Comparison of ENCODE assay signal across 8 mouse cellular contexts in the genomic region with DNA sequence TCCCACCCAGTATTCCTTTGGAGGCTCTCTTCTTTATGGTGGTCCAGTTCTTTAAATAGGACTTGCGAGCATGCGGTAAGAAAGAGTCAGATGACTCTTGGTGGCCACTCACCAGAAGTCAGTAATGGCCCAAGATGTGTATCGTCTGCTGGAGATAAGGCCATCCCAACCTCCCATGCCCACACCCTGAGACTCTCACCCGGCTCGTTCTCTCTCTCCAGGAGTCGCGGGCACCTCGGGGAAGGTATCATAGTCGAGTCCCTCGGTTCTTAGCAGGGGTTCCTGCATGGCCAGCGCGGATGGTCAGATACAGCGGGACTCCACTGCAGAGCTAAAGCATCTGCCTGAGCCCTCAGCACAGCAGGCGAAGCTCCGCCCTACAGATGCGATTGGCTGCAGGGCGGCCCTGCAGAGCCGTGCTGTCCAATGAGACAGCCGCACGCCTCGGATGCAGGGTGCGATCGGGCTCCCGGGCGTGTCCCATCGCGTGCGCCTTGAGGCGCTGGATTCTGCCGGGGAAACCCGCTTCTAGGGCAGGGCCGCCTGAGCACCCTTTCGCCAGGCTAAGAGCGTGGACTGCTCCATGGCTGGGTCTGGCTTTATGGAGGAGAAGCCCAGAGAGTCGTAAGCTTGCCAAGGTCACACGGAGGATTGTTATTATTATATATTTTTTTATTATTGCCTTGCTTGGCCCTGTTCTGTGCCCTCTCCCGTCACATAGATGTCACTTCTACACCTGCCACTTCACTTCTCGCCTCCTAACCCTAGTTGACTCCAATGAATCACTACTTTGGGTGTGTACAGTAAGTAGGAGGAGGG. TPM values are rescaled to one million over a fixed set of nuclear protein-coding genes. Genes with fewer than 3 reads are reported as not detected.
DNase-seq lines count a peak whose midpoint lies in the region; ATAC-seq lines count a peak whose summit lies in the region.

A gene (minus strand): TSS at position 381 of the 819 bp plus-strand sequence.

- no peaks in the 10 kb centered on the region for H3K36me3 ChIP-seq in intestine, embryonic 15.5 days

- peaks cover 5% of the 10 kb centered on the region for H3K4me1 ChIP-seq in intestine, embryonic 15.5 days (replicated peaks)

- peak within 1 kb of the TSS; percentile 23; the same call in 1 of the 2 replicates for H3K9ac ChIP-seq in intestine, embryonic 15.5 days

- peak; percentile 99 for ATAC-seq in intestine, embryonic 15.5 days

- intact Hi-C loops in gastrocnemius, postnatal 36 days (cut with DNase I): no loop called here
- intact Hi-C loops in left cerebral cortex, postnatal 14 days (cut with DNase I): loop anchor here (10.0 kb wide), 1 partner anchor 113 kb away; a partner anchor contains a TSS

- no peaks in the 10 kb centered on the region for H3K9me3 ChIP-seq in intestine, embryonic 15.5 days

- DNase-seq in adrenal gland, adult 18-20 months (ENCODE audit: low spot score in 2 of 2): peak; percentile 77 to 80
- peak; percentile 94 for DNase-seq in embryo, embryonic 11 days
- peak; percentile 73 to 82 for DNase-seq in gastrocnemius, postnatal 36 days
- DNase-seq in left cerebral cortex, postnatal 14 days (ENCODE audit: low spot score in 2 of 2): peak; percentile 94
- DNase-seq in mesoderm, embryonic 11.5 days (ENCODE audit: low read depth, low spot score): peak; percentile 92
- peak; percentile 92 for DNase-seq in right cerebral cortex, postnatal 25 days
- peak; percentile 73 to 83 for DNase-seq in urinary bladder, postnatal 36 days (ENCODE audit: low spot score in 2 of 2)

- 3% methylated on average over 38 of the region's 38 CpGs for WGBS in intestine, embryonic 15.5 days

- H3K4me2 ChIP-seq in intestine, embryonic 15.5 days (replicated peaks): peak within 1 kb of the TSS; percentile 59

- H3K27me3 ChIP-seq in intestine, embryonic 15.5 days (replicated peaks): peaks cover 6% of the 10 kb centered on the region; the same call in 1 of the 2 replicates

- H3K27ac ChIP-seq in intestine, embryonic 15.5 days: no peak within 1 kb of the TSS

- H3K4me3 ChIP-seq in intestine, embryonic 15.5 days (replicated peaks): peak within 1 kb of the TSS; percentile 18

RNA-seq across cellular contexts. Expression of the gene that starts here (rescaled TPM):
- 1 to 10 TPM in 1 of 2 experiments, under 1 TPM in 1; 0.33 to 1.1 TPM for total RNA-seq in adrenal gland, adult 18-20 months (2021)
- total RNA-seq in gastrocnemius, postnatal 36 days (2021): not detected
- 0.97 and 1.3 TPM in 2 replicates for polyA plus RNA-seq in intestine, embryonic 15.5 days (2015; fragmentation: Nextera tagmentation; extraction: Ambion mirVana)
- 10 to 100 TPM; 44.8 to 49.1 TPM for total RNA-seq in left cerebral cortex, postnatal 14 days (2021)

Comparison
In these comparisons a context has a peak if more than half of its experiments do, and no peak if none do; other contexts are left out.
1. RNA of the gene that starts here (total RNA-seq): 44.8 to 49.1 TPM in left cerebral cortex, postnatal 14 days; 0.33 to 1.1 TPM in adrenal gland, adult 18-20 months and not detected in gastrocnemius, postnatal 36 days; every median in the first group is over 10 times any median in the second.
2. Peak in DNase-seq in gastrocnemius, postnatal 36 days; RNA of the gene not detected or under 1 TPM.
3. Peak in every context shown above with its lines, with median percentiles within 50 percentile points of each other: DNase-seq.